Mouse (Mus musculus) bone marrow, adult 2 months (tissue): ENCODE data around the gene Sult1b1.

Source experiments
- CTCF ChIP-seq: fragments of 200-500 bp; IDR thresholded peaks from 2 replicates; pipeline ENCODE4 v1.5.1; 2011; ENCODE audit warnings: low read length, control low read depth; ENCODE audit not compliant: control insufficient read depth, insufficient read depth
- POLR2A ChIP-seq: fragments of 200-500 bp; IDR thresholded peaks from 2 replicates; pipeline ENCODE4 v1.6.1; 2011; ENCODE audit warnings: low read depth, mild to moderate bottlenecking, control low read depth, low read length, borderline replicate concordance; ENCODE audit not compliant: control insufficient read depth

GRCm38 (mm10) chr5:87538111-87538510, at the start of gene Sult1b1:
- TF ChIP-seq CTCF (no peak), POLR2A (no peak)
